Mouse (Mus musculus): ENCODE measurements around the gene Pick1.

DNA sequence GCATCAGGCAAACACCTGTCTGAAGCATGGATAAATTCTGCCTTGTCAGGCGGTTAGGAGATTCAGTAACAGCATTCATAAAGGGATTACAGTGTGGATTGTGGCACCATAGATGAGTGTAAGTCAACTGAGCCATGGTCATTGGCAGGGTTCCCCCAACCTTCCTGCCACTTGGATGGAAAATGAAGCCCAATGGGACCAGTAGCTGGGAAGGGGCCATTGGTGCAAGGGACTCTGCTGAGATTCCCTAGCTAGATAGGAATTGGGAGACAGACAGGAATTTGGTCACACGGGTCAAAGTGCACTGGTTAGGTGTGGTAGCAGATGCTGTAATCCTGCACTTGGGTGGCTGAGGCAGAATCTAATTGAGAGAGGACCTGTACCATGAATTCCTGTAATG lies 21.3 kb downstream of the Pick1 start:
- TF ChIP-seq HCFC1 (IDR thresholded peaks at IDR 0.05; ENCODE audit: borderline replicate concordance, insufficient read depth, low read length): no peak
- no peak for TF ChIP-seq ZC3H11A (IDR thresholded peaks at IDR 0.05; ENCODE audit: borderline replicate concordance, low read depth, low read length)
- no peak for TF ChIP-seq CHD2 (IDR thresholded peaks at IDR 0.05; ENCODE audit: low read depth, low read length)

Data from ES-E14 (cell line).